Mouse (Mus musculus) B cell, adult 2 months (primary cell): ENCODE measurements around the gene Cyp2f2.

Source experiments
- DNase-seq, 2 experiments: peaks; one replicate each; pipeline ENCODE4 v3.0.0; 2022

Cyp2f2 gene

DNA sequence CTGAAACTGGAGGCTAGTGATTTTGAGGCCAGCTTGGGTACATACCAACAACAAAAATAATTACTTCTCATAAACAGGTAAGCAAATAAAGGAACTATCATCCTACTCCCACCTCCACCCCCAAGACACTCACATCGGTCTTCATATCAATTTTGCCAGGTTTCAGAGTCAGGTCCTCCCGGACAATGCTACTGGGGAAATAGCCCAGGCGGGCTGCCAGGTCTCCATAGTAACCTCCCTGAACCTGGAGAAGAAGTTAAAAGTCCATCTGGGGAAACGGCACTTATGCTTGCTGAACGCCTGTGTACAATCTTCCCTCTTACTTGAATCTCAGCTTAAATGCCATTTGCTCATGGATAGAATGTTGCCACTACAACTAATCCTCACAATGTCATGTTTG, 60.3 kb downstream of the Cyp2f2 start:
- DNase-seq: no peak

DNA sequence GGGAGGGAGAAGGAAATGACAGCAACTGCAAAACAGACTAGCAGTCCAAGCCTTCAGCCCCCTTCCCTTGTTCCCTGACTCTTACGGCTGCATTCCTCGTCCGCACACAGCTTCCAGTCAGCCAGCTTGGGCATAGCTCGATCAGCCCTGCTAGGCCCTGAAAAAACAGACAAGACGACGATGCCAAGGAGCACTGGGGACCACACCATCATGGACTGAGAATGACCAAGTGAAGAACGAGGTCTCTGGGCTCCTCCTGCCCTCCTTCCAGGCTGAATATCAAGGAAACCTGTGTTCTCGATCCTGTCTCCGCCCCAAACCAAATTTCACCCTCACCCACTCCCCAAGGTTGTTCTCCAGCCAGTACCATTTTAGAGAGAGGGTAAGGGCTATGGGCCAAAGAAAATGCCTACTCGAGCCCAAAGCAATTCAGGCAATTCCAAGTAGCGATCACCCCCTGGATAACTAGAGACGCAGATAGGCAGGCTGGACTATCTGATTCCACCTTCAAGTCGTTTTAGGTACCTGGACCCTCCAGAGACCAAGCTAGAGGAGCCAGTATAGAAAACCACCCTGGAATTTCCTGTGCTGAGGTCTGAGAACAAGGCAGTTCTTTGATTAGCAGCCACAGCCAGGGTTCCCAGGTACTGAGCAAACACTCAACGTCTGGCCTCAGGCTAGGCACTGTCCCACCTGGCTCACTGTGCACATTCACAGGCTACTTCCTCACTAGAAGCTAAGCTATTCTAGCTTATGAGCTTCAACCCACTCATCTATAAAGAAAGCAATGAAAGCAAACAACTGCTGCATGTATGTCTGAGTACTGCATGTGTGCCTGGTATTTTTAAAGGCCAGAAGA, 61.4 kb downstream of the Cyp2f2 start, which contains the start of the genes Gm21983 and Mia:
Gm21983 (minus strand) TSS at position 250 of the 859 bp plus-strand sequence.
Mia (minus strand) TSS at position 321 of the 859 bp plus-strand sequence.
- no peak for DNase-seq

- no peak for DNase-seq
Measured at GRCm38 (mm10) chr7:27182498-27182897, 62.8 kb downstream of the Cyp2f2 start.
